19 mouse cellular contexts compared by ENCODE assay signal in genomic region chr6:128457186-128457585, GRCm38 (mm10). TPM values are rescaled to one million over a fixed set of nuclear protein-coding genes. Genes with fewer than 3 reads are reported as not detected.
"Had no signal": no experiment of that assay in that cellular context is flagged by ENCODE, and none has a peak within 500 bp of the region (broad histone marks: within the 10 kb centered on the region; RNA-seq: fewer than 3 reads in every experiment).

No protein-coding gene starts in this region.

- H3K27ac ChIP-seq: midbrain, embryonic 10.5 days; neural tube, embryonic 13.5 days; neural tube, embryonic 15.5 days had no signal

- H3K27me3 ChIP-seq: neural tube, embryonic 13.5 days; neural tube, embryonic 15.5 days had no signal

- H3K36me3 ChIP-seq: midbrain, embryonic 10.5 days; neural tube, embryonic 13.5 days; neural tube, embryonic 15.5 days had no signal

- ATAC-seq: midbrain, embryonic 16.5 days had no signal

- H3K4me1 ChIP-seq: midbrain, embryonic 10.5 days; neural tube, embryonic 13.5 days; neural tube, embryonic 15.5 days had no signal

- H3K4me3 ChIP-seq: midbrain, embryonic 10.5 days; myocyte; neural tube, embryonic 13.5 days; neural tube, embryonic 15.5 days had no signal

- H3K4me2 ChIP-seq: lung, embryonic 14.5 days; neural tube, embryonic 13.5 days; neural tube, embryonic 15.5 days had no signal

- H3K9ac ChIP-seq: lung, embryonic 14.5 days; neural tube, embryonic 13.5 days; neural tube, embryonic 15.5 days had no signal

- H3K9me3 ChIP-seq: midbrain, embryonic 10.5 days; neural tube, embryonic 13.5 days; neural tube, embryonic 15.5 days had no signal

- DNase-seq: lung, adult 18-20 months; lung, embryonic 14.5 days; lung, postnatal 10 days; lung, postnatal 4 days; midbrain, embryonic 14.5 days; retina, postnatal 1 day; right cerebral cortex, adult 18-20 months; right cerebral cortex, postnatal 25 days; right cerebral cortex, postnatal 4 days; spleen, adult 18-20 months; thymus, adult 18-20 months; thymus, postnatal 14 days; thymus, postnatal 36 days had no signal

RNA-seq across cellular contexts. Expression of gene Nrip2, which starts 58.1 kb away (rescaled TPM):
- total RNA-seq: megakaryocyte-erythroid progenitor cell, adult 5-6 weeks had no signal
